Mouse (Mus musculus): ENCODE results near the gene Gpc1. TPM values are rescaled to one million over a fixed set of nuclear protein-coding genes. Genes with fewer than 3 reads are reported as not detected.

Gpc1 gene
- total RNA-seq, 1 experiment = 38.0 TPM

DNA sequence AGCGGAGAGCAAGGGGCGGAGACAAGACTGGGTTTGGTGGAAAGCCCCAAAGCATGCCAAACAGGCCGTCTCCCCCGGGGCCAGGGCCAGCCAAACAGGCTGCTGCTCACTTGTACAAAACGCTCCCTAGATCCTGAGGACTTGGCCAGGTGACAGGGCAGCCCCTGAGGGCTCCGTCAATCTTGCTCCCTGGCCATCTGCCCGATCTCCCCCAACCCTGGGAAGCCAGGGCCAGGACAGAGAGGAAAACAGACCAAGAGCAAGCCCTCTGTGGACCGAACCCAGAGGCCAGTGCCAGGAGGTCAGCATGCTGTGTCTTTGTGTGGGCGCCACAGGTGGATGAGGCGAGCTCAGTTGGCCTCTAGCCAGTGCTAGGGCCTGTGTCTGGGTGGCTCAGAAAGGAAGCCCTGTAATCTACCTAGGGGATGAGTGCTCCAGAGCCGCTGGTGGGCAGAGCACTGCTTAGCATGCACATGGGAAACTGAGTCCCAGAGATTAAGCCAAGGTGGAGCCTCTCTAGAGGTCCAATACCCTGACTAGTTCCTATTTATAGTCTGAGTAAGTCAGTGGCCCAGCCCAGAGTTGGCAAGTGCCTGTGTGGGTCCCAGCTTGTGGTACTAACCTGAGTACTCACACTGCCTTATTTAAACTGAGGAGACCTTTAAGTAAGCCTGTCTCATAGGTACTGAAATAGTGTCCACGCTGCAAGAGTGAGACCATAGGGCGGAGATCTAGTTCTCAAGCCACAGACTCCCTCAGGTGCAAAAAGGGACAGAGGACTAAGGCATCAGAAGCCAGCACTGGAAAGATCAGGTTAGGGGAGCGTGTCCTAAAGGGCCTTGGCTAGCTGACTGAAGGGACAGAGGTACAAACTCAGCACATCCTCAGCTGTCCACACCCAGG is 6.7 kb downstream of the Gpc1 start:
- no peak overlapping the region for H3K27ac ChIP-seq (ENCODE audit: insufficient read depth, low read depth, low read length, poor library complexity, severe bottlenecking)
- no peak for TF ChIP-seq HCFC1 (IDR thresholded peaks at IDR 0.05; ENCODE audit: borderline replicate concordance, insufficient read depth, low read length)
- TF ChIP-seq CHD2 (IDR thresholded peaks at IDR 0.05; ENCODE audit: low read depth, low read length) = no peak
- TF ChIP-seq ZC3H11A (IDR thresholded peaks at IDR 0.05; ENCODE audit: borderline replicate concordance, low read depth, low read length) = no peak
- TF ChIP-seq ZNF384 (IDR thresholded peaks at IDR 0.05; ENCODE audit: low read depth, low read length) = no peak
- no peak for TF ChIP-seq MAFK (IDR thresholded peaks at IDR 0.05; ENCODE audit: insufficient read depth, low read depth, low read length)
- H3K9me3 ChIP-seq (ENCODE audit: control insufficient read depth, insufficient read depth, low read depth, low read length) = no peaks in the 10 kb centered on the region
- in situ Hi-C loops (cut with MboI; ENCODE audit: low sequenced_read_pairs in 2 of 2, unreplicated experiment in 2 of 2) = no loop called here
- DNase-seq (ENCODE audit: low read depth, low spot score) = no peak
- H3K36me3 ChIP-seq (ENCODE audit: control insufficient read depth, insufficient read depth, low read length, poor library complexity, severe bottlenecking) = peaks cover 2% of the 10 kb centered on the region; the same call in 1 of the 2 replicates
- H3K4me1 ChIP-seq (ENCODE audit: control insufficient read depth in 2 of 2, insufficient read depth in 2 of 2, low read length in 2 of 2, poor library complexity in 1 of 2) = peaks cover 0 to 3% of the 10 kb centered on the region in 2 experiments; a peak in 1 of 4 replicates
- no peak overlapping the region for H3K9ac ChIP-seq (ENCODE audit: insufficient read depth, low read depth, low read length, poor library complexity, severe bottlenecking)
- no peak overlapping the region for H3K4me3 ChIP-seq (ENCODE audit: insufficient read depth in 1 of 2, low read depth in 1 of 2, low read length in 2 of 2, poor library complexity in 1 of 2, severe bottlenecking in 1 of 2)

DNA sequence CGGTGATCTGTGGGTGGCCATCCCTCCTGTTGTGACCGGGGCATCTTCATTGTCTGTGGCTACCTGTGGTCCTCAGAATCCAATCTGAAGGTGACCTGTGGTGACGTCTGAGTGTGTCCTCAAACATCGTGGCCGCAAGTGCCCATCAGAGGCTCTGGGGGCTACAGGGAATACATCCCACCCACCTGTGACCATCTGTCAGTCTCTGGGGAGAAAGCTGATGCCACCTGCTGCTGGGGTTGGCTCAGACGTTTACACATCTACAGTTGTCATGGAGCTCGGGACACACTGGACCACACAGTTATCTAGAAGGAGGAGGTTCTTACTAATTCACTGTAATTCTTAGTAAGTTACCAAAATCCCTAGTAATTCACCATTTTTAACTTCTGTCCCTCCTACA is 7.8 kb downstream of the Gpc1 start:
- in situ Hi-C loops (cut with MboI; ENCODE audit: low sequenced_read_pairs in 2 of 2, unreplicated experiment in 2 of 2) = no loop called here
- H3K4me1 ChIP-seq (ENCODE audit: control insufficient read depth in 2 of 2, insufficient read depth in 2 of 2, low read length in 2 of 2, poor library complexity in 1 of 2) = peaks cover 0 to 3% of the 10 kb centered on the region in 2 experiments; a peak in 1 of 4 replicates
- peaks cover 2% of the 10 kb centered on the region; the same call in 1 of the 2 replicates for H3K36me3 ChIP-seq (ENCODE audit: control insufficient read depth, insufficient read depth, low read length, poor library complexity, severe bottlenecking)
- no peak overlapping the region for H3K27ac ChIP-seq (ENCODE audit: insufficient read depth, low read depth, low read length, poor library complexity, severe bottlenecking)
- no peaks in the 10 kb centered on the region for H3K9me3 ChIP-seq (ENCODE audit: control insufficient read depth, insufficient read depth, low read depth, low read length)
- DNase-seq (ENCODE audit: low read depth, low spot score) = no peak
- no peak for TF ChIP-seq MAFK (IDR thresholded peaks at IDR 0.05; ENCODE audit: insufficient read depth, low read depth, low read length)
- no peak for TF ChIP-seq CHD2 (IDR thresholded peaks at IDR 0.05; ENCODE audit: low read depth, low read length)
- no peak for TF ChIP-seq ZC3H11A (IDR thresholded peaks at IDR 0.05; ENCODE audit: borderline replicate concordance, low read depth, low read length)
- no peak for TF ChIP-seq HCFC1 (IDR thresholded peaks at IDR 0.05; ENCODE audit: borderline replicate concordance, insufficient read depth, low read length)
- TF ChIP-seq ZNF384 (IDR thresholded peaks at IDR 0.05; ENCODE audit: low read depth, low read length) = no peak
- no peak overlapping the region for H3K9ac ChIP-seq (ENCODE audit: insufficient read depth, low read depth, low read length, poor library complexity, severe bottlenecking)
- no peak overlapping the region for H3K4me3 ChIP-seq (ENCODE audit: insufficient read depth in 1 of 2, low read depth in 1 of 2, low read length in 2 of 2, poor library complexity in 1 of 2, severe bottlenecking in 1 of 2)

- Histone ChIP-seq H3K4me1 (ENCODE audit: control insufficient read depth in 2 of 2, insufficient read depth in 2 of 2, low read length in 2 of 2, poor library complexity in 1 of 2) (peaks cover 0 to 3% of the 10 kb centered on the region in 2 experiments; a peak in 1 of 4 replicates), H3K4me3 (ENCODE audit: insufficient read depth in 1 of 2, low read depth in 1 of 2, low read length in 2 of 2, poor library complexity in 1 of 2, severe bottlenecking in 1 of 2) (no peak overlapping the region), H3K36me3 (ENCODE audit: control insufficient read depth, insufficient read depth, low read length, poor library complexity, severe bottlenecking) (no peaks in the 10 kb centered on the region; the same call in 1 of the 2 replicates), H3K27ac (ENCODE audit: insufficient read depth, low read depth, low read length, poor library complexity, severe bottlenecking) (no peak overlapping the region), H3K9ac (ENCODE audit: insufficient read depth, low read depth, low read length, poor library complexity, severe bottlenecking) (no peak overlapping the region), H3K9me3 (ENCODE audit: control insufficient read depth, insufficient read depth, low read depth, low read length) (no peaks in the 10 kb centered on the region)
- in situ Hi-C loops (cut with MboI; ENCODE audit: low sequenced_read_pairs in 2 of 2, unreplicated experiment in 2 of 2) = no loop called here
- no peak for DNase-seq (ENCODE audit: low read depth, low spot score)
- no peak for TF ChIP-seq ZC3H11A (IDR thresholded peaks at IDR 0.05; ENCODE audit: borderline replicate concordance, low read depth, low read length)
- TF ChIP-seq MAFK (IDR thresholded peaks at IDR 0.05; ENCODE audit: insufficient read depth, low read depth, low read length) = no peak
- TF ChIP-seq HCFC1 (IDR thresholded peaks at IDR 0.05; ENCODE audit: borderline replicate concordance, insufficient read depth, low read length) = no peak
- TF ChIP-seq CHD2 (IDR thresholded peaks at IDR 0.05; ENCODE audit: low read depth, low read length) = no peak
- no peak for TF ChIP-seq ZNF384 (IDR thresholded peaks at IDR 0.05; ENCODE audit: low read depth, low read length)
These were observed 8.9 kb downstream of the Gpc1 start for GRCm38 (mm10) chr1:92840231-92840890.

DNA sequence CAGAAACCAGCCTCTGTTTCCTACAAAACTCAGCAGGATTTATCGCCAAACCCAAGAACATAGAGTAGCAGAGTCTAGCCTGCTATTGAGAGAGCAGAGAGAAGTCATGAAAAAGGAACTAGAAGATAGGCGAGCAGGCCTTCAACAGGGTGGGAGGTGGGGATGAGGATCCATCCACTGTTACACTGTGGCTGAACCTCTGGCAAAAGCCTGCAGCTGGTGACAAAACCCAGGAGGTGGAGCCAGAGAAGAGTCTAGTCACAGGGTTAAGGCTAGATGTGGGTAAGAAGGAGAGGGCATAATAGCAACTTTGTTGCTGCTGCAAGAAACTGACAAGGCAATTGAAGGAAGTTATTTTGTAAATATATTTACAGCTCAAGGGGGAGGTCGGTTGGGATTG is 10.0 kb downstream of the Gpc1 start:
- H3K9ac ChIP-seq (ENCODE audit: insufficient read depth, low read depth, low read length, poor library complexity, severe bottlenecking) = no peak overlapping the region
- H3K27ac ChIP-seq (ENCODE audit: insufficient read depth, low read depth, low read length, poor library complexity, severe bottlenecking) = no peak overlapping the region
- TF ChIP-seq ZNF384 (IDR thresholded peaks at IDR 0.05; ENCODE audit: low read depth, low read length) (no peak), HCFC1 (IDR thresholded peaks at IDR 0.05; ENCODE audit: borderline replicate concordance, insufficient read depth, low read length) (no peak), CHD2 (IDR thresholded peaks at IDR 0.05; ENCODE audit: low read depth, low read length) (no peak), ZC3H11A (IDR thresholded peaks at IDR 0.05; ENCODE audit: borderline replicate concordance, low read depth, low read length) (no peak), MAFK (IDR thresholded peaks at IDR 0.05; ENCODE audit: insufficient read depth, low read depth, low read length) (no peak)
- no peak for DNase-seq (ENCODE audit: low read depth, low spot score)
- H3K4me3 ChIP-seq (ENCODE audit: insufficient read depth in 1 of 2, low read depth in 1 of 2, low read length in 2 of 2, poor library complexity in 1 of 2, severe bottlenecking in 1 of 2) = no peak overlapping the region
- in situ Hi-C loops (cut with MboI; ENCODE audit: low sequenced_read_pairs in 2 of 2, unreplicated experiment in 2 of 2) = no loop called here
- H3K9me3 ChIP-seq (ENCODE audit: control insufficient read depth, insufficient read depth, low read depth, low read length) = no peaks in the 10 kb centered on the region
- no peaks in the 10 kb centered on the region for H3K36me3 ChIP-seq (ENCODE audit: control insufficient read depth, insufficient read depth, low read length, poor library complexity, severe bottlenecking)
- peaks cover 0 to 3% of the 10 kb centered on the region in 2 experiments; a peak in 1 of 4 replicates for H3K4me1 ChIP-seq (ENCODE audit: control insufficient read depth in 2 of 2, insufficient read depth in 2 of 2, low read length in 2 of 2, poor library complexity in 1 of 2)
